Mouse (Mus musculus) megakaryocyte, embryonic 14.5 days (primary cell): ENCODE results near the gene Rundc3a.

ENCODE experiments used
- FLI1 ChIP-seq: IDR thresholded peaks from 2 replicates; pipeline ENCODE4 v1.6.1; 2012; ENCODE audit warnings: low read length, inconsistent platforms, mixed read lengths
- GATA1 ChIP-seq: IDR thresholded peaks from 3 replicates; pipeline ENCODE4 v1.6.1; 2012; ENCODE audit warnings: mixed read lengths, low read length, inconsistent platforms, borderline replicate concordance

- TF ChIP-seq GATA1 = no peak
- no peak for TF ChIP-seq FLI1
These were observed 40.2 kb upstream of the Rundc3a start for GRCm38 (mm10) chr11:102353021-102353431.
